Mouse (Mus musculus) v-Abl transformed pro-B cells (cell line): ENCODE data around the gene Agk.

Experiments
- in situ Hi-C, 2 experiments: fragments of 400-800 bp; cut with MboI; formaldehyde crosslinking; loops; one replicate each; pipeline ENCODE4 v1.15.1; 2025; ENCODE audit not compliant: unreplicated experiment in 2 of 2

Gene Agk

DNA sequence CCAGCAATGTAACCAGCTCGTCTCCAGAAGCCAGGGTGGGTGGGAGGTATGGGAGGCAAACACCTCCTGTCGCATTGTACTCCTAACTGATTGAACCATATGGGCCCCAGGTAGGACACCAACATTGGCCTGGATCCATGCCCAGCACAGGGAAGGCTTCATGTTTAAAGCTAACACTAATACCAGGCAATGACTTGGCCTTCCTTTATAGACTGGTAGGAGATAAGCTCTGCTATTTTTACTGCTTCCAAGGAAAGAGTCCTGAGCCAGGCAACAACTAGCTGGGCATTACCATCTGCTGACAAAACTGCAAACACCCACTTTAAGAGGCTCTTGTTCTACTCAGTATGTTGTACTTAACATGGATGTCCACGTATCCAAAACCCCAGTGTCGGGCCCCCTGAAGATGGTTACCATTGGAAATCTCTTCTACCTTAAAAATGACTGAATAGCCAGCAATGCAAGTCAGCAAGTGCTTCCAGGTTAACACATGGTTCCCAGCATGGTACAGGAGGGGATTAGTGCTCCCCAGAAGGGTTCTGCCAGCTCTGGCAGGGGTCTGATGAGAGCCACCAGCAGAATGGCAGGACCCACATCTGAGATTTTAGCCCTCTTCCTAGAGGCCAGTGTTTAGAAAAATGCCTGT lies 78.8 kb downstream of the Agk start:
- in situ Hi-C loops, result no loop called here

DNA sequence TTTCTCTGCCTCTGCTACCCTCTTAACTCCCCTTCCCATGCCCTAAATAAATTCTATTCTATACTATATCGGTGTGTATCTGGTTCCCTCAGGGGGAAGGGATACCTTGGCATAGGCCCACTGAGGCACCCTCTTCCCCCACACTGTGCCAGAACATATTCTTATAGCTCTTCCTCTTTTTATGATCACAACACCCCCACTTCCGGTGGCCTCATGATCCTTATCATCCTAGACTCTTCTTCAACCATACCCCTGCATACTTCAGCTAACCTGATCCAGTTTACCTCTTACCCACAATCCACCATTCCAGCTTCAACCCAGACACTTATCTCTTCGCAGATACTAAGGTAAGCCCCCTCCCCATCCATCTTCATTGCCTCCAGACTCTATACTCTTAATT lies 86.1 kb downstream of the Agk start:
- in situ Hi-C loops, result no loop called here

GRCm38 (mm10) chr6:40413046-40413445 lies 88.1 kb downstream of the Agk start:
- in situ Hi-C loops, result no loop called here

GRCm38 (mm10) chr6:40413565-40413964 lies 88.6 kb downstream of the Agk start:
- in situ Hi-C loops, result no loop called here

DNA sequence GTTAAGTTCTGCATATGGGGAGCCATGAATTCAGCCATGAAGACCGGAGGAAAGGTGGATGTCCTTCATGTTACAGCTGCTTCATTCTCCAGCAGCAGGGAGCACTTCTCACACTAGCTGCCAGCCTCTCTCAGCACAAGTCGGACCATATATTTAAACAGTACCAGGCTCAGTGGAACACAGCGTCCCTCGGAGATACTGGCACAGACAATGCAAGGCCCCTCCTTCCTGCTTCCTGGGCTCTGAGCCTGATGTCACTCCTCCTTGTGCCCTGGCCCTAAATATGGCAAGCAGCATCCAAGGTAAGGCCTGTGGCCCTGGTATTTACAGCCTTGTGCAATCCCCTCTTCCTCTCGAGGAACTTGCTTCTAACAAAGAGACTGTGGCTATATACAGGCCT lies 90.8 kb downstream of the Agk start:
- in situ Hi-C loops, result no loop called here

GRCm38 (mm10) chr6:40418386-40418785 lies 93.4 kb downstream of the Agk start:
- in situ Hi-C loops, result no loop called here

GRCm38 (mm10) chr6:40421099-40421498 lies 96.1 kb downstream of the Agk start:
- in situ Hi-C loops, result loop anchor here in 1 of 2 experiments (5.0 kb wide), 1 partner anchor 266 kb away; no protein-coding TSS in a partner anchor

DNA sequence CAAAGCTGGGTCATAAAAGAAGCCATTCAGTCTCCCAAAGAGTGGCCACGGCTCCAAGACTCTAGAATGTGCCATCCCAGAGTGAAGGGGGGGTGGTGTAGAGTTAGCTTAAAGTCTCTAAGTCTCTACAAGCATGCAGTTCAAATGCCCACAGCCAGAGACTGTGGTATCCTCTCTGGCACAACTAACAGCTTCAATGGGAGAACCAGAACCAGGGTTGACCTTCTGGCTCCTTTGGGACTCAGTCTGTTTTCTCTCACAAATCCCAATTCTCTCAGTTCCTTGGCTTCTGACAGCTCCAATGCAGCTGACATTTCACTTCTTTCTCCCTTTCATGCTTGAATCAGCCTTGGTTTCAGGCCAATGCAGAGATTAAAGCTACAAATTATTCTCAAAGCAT lies 98.0 kb downstream of the Agk start:
- in situ Hi-C loops, result loop anchor here in 1 of 2 experiments (5.0 kb wide), 1 partner anchor 264 kb away; no protein-coding TSS in a partner anchor

DNA sequence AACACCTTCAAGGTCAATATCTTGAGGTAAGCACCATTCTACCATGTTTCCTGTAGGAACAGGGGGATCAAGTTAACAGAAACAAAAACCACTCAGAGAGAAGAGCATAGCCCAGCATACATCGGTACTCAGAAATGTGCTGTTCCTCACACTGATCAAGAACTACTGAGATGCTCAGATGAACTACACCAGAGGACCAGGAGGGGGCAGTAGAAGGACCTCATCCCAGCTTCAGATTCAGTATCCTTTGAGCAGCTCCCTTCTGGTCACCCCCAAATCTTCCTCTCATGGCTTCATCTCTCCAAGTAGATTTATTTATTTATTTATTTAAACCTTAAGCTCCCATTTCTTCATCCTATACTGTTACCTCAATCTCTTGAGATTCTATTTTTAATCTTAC lies 98.8 kb downstream of the Agk start:
- in situ Hi-C loops, result loop anchor here in 1 of 2 experiments (5.0 kb wide), 1 partner anchor 264 kb away; no protein-coding TSS in a partner anchor

DNA sequence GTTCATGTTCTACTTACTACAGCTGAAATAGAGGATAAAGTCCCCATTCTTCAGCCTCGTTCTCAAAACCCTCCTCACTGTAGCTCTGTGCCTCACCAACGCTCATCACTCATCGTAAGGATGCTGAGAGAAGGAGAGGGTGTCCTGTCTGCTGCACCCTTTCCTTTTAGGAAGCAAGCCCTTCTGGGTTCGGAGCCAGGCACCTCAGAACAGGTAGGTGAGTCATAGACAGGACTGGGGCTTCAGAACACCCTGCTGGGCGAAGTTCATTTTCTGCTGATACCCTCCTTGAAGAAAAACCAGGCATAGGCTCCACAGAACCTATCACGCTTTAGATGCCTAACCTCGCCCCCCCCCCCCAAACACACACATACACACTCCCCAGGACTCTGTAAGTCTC lies 102.5 kb downstream of the Agk start:
- in situ Hi-C loops, result loop anchor here in 1 of 2 experiments (5.0 kb wide), 1 partner anchor 35 kb away; no protein-coding TSS in a partner anchor

DNA sequence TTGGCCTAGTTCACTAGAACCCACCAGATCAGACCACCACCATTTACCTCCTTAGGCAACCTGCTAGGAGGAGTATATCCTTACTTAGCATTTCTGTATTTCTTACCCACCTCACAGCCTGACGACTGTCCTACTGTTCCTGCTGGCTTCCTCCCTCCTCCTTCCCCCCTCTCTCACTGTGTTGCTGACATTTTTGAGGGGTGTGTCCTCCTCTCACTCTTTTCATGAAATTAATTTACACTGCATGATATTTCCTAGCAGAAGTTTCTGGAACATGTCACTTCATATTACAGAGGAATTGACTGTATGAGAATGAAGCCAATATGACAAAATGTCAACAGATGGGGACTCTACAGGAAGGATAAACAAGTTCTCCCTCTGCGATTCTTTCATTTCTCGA lies 103.7 kb downstream of the Agk start:
- in situ Hi-C loops, result loop anchor here in 1 of 2 experiments (5.0 kb wide), 1 partner anchor 34 kb away; no protein-coding TSS in a partner anchor

GRCm38 (mm10) chr6:40429521-40429931 lies 104.6 kb downstream of the Agk start:
- in situ Hi-C loops, result loop anchor here in 1 of 2 experiments (5.0 kb wide), 1 partner anchor 33 kb away; no protein-coding TSS in a partner anchor

GRCm38 (mm10) chr6:40430251-40430650 lies 105.3 kb downstream of the Agk start:
- in situ Hi-C loops, result no loop called here

DNA sequence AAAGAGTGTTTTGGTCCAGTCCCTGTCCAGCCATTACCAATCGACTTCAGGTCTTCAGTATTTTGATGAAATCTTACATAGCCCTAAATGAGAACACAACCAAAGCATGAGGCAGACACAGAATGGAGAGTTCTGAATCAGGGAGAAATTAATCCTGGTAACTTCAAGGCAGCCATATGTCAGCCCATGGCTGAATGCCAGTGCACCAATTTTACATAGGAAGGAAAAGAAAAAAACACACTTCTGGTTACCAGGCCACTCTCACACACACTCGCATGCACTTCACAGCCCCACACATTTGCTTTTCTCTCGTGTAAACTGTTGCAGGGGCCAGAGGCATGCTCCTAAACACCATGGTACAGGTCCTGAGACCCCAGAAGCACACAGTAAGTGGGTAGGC lies 105.9 kb downstream of the Agk start:
- in situ Hi-C loops, result no loop called here

DNA sequence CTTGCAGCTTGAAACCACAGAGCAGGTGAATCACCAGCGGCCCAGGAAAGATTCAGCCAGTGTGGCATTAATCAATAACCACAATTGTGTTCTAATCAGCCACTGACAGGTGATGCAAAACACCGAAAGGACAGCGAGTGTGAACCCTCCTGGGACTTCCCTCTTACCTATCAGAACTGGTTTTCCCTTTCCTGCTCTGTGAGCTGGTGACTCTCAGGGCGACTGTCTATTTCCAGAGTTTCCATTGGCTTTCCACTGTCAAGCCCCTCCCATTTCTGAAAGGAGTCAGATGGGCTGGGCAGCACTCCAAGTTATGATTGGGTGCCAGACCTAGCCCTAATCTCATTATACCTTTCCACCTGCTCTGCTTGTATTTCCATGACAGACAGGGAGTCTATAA lies 106.4 kb downstream of the Agk start:
- in situ Hi-C loops, result no loop called here

- in situ Hi-C loops, result no loop called here
These were observed 106.8 kb downstream of the Agk start for GRCm38 (mm10) chr6:40431812-40432211.

DNA sequence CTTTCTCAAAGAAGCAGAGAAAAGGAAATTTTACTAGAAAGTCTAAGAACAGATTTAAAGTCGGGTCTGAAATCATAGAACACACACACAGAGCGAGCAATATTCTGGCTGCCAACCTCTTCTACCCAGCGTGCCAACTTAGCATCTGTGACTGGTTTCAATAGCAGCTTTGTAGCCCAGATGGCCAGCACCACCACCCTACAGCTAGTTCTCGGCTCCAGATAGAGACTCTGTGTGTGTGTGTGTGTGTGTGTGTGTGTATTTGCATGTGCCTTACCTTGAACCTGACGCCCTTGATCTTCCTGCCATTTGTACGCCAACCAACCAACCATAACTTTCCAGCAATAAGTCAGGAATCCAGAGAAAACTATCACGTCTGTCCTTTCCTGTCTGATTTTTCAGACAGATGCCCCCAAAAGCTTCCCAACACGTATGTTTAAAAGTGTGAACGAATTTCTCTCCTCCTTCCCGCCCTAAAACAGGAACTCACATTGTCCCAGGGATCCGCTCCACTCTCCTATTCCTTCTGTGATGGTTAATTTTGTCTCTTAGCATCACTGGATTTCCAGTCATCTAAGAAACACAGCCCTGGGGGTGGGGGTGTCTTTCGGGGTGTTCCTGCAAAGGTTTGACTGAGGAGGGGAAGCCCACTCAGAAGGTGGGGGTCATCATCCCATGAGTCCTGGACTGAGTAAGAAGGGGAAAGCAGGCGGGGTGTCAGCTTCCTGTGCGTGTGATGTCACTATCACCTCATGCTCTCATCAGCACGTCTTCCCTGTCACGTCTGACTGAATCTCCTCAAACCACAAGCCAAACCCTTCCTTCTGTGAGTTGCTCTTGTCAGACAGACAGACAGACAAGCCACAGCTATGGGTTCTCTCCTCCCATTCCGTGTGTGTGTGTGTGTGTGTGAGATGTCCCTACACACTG lies 107.6 kb downstream of the Agk start:
- in situ Hi-C loops, result no loop called here

DNA sequence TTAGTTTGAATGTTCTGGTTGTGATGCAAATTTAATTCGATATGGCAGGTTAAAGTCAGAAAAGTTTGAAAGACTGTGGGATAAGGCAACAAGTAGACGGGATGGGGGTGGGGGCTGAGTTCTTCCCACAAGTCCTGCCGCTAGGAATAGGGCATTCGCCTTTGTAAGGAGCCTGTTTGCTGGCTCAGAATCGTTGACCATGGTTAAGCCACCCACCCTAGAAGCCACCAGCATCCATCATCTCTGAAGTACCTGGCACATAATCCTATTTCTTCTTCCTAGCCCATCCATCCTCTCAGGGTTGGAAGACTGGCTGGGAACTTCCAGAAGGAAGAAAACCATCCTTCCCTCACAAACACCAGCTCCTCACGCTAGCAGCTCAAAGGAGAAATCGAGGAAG lies 109.7 kb downstream of the Agk start:
- in situ Hi-C loops, result loop anchor here in 1 of 2 experiments (5.0 kb wide), 1 partner anchor 38 kb away; the partner anchor contains the start of gene Ssbp1

GRCm38 (mm10) chr6:40435151-40436046 lies 110.4 kb downstream of the Agk start:
- in situ Hi-C loops, result loop anchor here in 1 of 2 experiments (5.0 kb wide), 1 partner anchor 37 kb away; the partner anchor contains the start of gene Ssbp1

- in situ Hi-C loops, result loop anchor here in 1 of 2 experiments (5.0 kb wide), 1 partner anchor 36 kb away; the partner anchor contains the start of gene Ssbp1
These were observed 111.1 kb downstream of the Agk start, which contains the start of gene E330009J07Rik for GRCm38 (mm10) chr6:40436047-40436483. Gene E330009J07Rik, minus strand, starts transcription at chr6:40436135.
